In genomic region chr19:10926666-10927065, GRCm38 (mm10) we compare ENCODE assay signal across 14 mouse cellular contexts. TPM values are rescaled to one million over a fixed set of nuclear protein-coding genes. Genes with fewer than 3 reads are reported as not detected.
DNase-seq lines count a peak whose midpoint lies in the region; ATAC-seq lines count a peak whose summit lies in the region.
"Had no signal": no experiment of that assay in that cellular context is flagged by ENCODE, and none has a peak within 500 bp of the region (broad histone marks: within the 10 kb centered on the region; RNA-seq: fewer than 3 reads in every experiment).

No protein-coding gene starts in this region.

- H3K9ac ChIP-seq in heart, embryonic 15.5 days, result no peak overlapping the region
- peak overlapping the region; percentile 11; the same call in 1 of the 2 replicates for H3K9ac ChIP-seq in neural tube, embryonic 11.5 days (ENCODE audit: low read length)
- no peak overlapping the region for H3K9ac ChIP-seq in limb, embryonic 11.5 days (ENCODE audit: low read length)
- no peak overlapping the region for H3K9ac ChIP-seq in liver, embryonic 12.5 days
- H3K9ac ChIP-seq in liver, embryonic 11.5 days (ENCODE audit: low read depth, low read length), result no peak overlapping the region
- H3K9ac ChIP-seq: forebrain, embryonic 13.5 days had no signal

- 32% methylated on average over 4 of the region's 4 CpGs for WGBS in heart, embryonic 15.5 days
- WGBS in neural tube, embryonic 11.5 days, result 35% methylated on average over 4 of the region's 4 CpGs
- 46% methylated on average over 4 of the region's 4 CpGs for WGBS in limb, embryonic 11.5 days
- 57% methylated on average over 4 of the region's 4 CpGs for WGBS in liver, embryonic 12.5 days (ENCODE audit: insufficient replicate concordance)
- WGBS in liver, embryonic 11.5 days, result 61% methylated on average over 4 of the region's 4 CpGs

- H3K4me2 ChIP-seq in heart, embryonic 15.5 days, result no peak overlapping the region
- H3K4me2 ChIP-seq in neural tube, embryonic 11.5 days (ENCODE audit: low read depth), result no peak overlapping the region
- no peak overlapping the region for H3K4me2 ChIP-seq in limb, embryonic 11.5 days (ENCODE audit: low read depth, severe bottlenecking)
- no peak overlapping the region for H3K4me2 ChIP-seq in liver, embryonic 12.5 days
- no peak overlapping the region for H3K4me2 ChIP-seq in liver, embryonic 11.5 days
- H3K4me2 ChIP-seq: forebrain, embryonic 13.5 days had no signal

- peaks cover 14% of the 10 kb centered on the region; the same call in 1 of the 2 replicates for H3K4me1 ChIP-seq in heart, embryonic 15.5 days (replicated peaks)
- peaks cover 5% of the 10 kb centered on the region for H3K4me1 ChIP-seq in neural tube, embryonic 11.5 days (ENCODE audit: control insufficient read depth, insufficient read depth, low read length)
- H3K4me1 ChIP-seq in limb, embryonic 11.5 days (ENCODE audit: control insufficient read depth, insufficient read depth, low read length), result no peaks in the 10 kb centered on the region
- H3K4me1 ChIP-seq in liver, embryonic 12.5 days, result no peaks in the 10 kb centered on the region
- H3K4me1 ChIP-seq in liver, embryonic 11.5 days (replicated peaks; ENCODE audit: control insufficient read depth, insufficient read depth, low read length), result no peaks in the 10 kb centered on the region

- no peak overlapping the region for H3K4me3 ChIP-seq in heart, embryonic 15.5 days
- H3K4me3 ChIP-seq in neural tube, embryonic 11.5 days (ENCODE audit: low read depth, low read length), result no peak overlapping the region
- no peak overlapping the region for H3K4me3 ChIP-seq in limb, embryonic 11.5 days (ENCODE audit: low read depth, low read length)
- no peak overlapping the region for H3K4me3 ChIP-seq in liver, embryonic 12.5 days
- no peak overlapping the region for H3K4me3 ChIP-seq in liver, embryonic 11.5 days (ENCODE audit: low read depth, low read length)
- H3K4me3 ChIP-seq: forebrain, embryonic 13.5 days had no signal

- peak overlapping the region; percentile 56 for H3K27ac ChIP-seq in heart, embryonic 15.5 days
- 0 out of 2 replicates have a peak overlapping the region, but pooled peaks have one; percentile 49 for H3K27ac ChIP-seq in neural tube, embryonic 11.5 days (ENCODE audit: low read depth, low read length)
- H3K27ac ChIP-seq in limb, embryonic 11.5 days (replicated peaks; ENCODE audit: low read depth, low read length), result 0 out of 2 replicates have a peak overlapping the region, but pooled peaks have one; percentile 9
- no peak overlapping the region for H3K27ac ChIP-seq in liver, embryonic 12.5 days
- no peak overlapping the region for H3K27ac ChIP-seq in liver, embryonic 11.5 days (ENCODE audit: low read depth, low read length)
- H3K27ac ChIP-seq: forebrain, embryonic 13.5 days had no signal

- intact Hi-C loops in heart, postnatal 10 days (cut with DNase I), result no loop called here

- peak; percentile 44; the same call in 1 of the 2 replicates for ATAC-seq in heart, embryonic 15.5 days (replicated peaks; ENCODE audit: insufficient number of reproducible peaks, insufficient read depth, low FRiP score, low read depth)
- no peak for ATAC-seq in neural tube, embryonic 11.5 days (ENCODE audit: insufficient read depth, low FRiP score, low TSS enrichment)
- ATAC-seq in limb, embryonic 11.5 days (ENCODE audit: insufficient number of reproducible peaks, low FRiP score, low TSS enrichment, low read depth), result no peak
- ATAC-seq in liver, embryonic 12.5 days, result no peak
- ATAC-seq in liver, embryonic 11.5 days (replicated peaks; ENCODE audit: low FRiP score), result no peak
- ATAC-seq: forebrain, embryonic 13.5 days had no signal

- H3K36me3 ChIP-seq in heart, embryonic 15.5 days, result no peaks in the 10 kb centered on the region
- no peaks in the 10 kb centered on the region for H3K36me3 ChIP-seq in neural tube, embryonic 11.5 days (ENCODE audit: control insufficient read depth, insufficient read depth, low read length)
- H3K36me3 ChIP-seq in limb, embryonic 11.5 days (ENCODE audit: control insufficient read depth, insufficient read depth, low read length), result no peaks in the 10 kb centered on the region
- no peaks in the 10 kb centered on the region for H3K36me3 ChIP-seq in liver, embryonic 12.5 days
- H3K36me3 ChIP-seq in liver, embryonic 11.5 days (ENCODE audit: control insufficient read depth, insufficient read depth, low read length), result no peaks in the 10 kb centered on the region

- no peaks in the 10 kb centered on the region for H3K27me3 ChIP-seq in heart, embryonic 15.5 days
- no peaks in the 10 kb centered on the region for H3K27me3 ChIP-seq in neural tube, embryonic 11.5 days (ENCODE audit: control insufficient read depth, insufficient read depth, low read length)
- H3K27me3 ChIP-seq in limb, embryonic 11.5 days (ENCODE audit: control insufficient read depth, insufficient read depth, low read length), result no peaks in the 10 kb centered on the region
- H3K27me3 ChIP-seq in liver, embryonic 12.5 days (replicated peaks), result no peaks in the 10 kb centered on the region
- no peaks in the 10 kb centered on the region for H3K27me3 ChIP-seq in liver, embryonic 11.5 days (replicated peaks; ENCODE audit: control insufficient read depth, insufficient read depth, low read length)
- H3K27me3 ChIP-seq: forebrain, embryonic 13.5 days had no signal

- H3K9me3 ChIP-seq in heart, embryonic 15.5 days (replicated peaks), result no peaks in the 10 kb centered on the region
- no peaks in the 10 kb centered on the region for H3K9me3 ChIP-seq in neural tube, embryonic 11.5 days (ENCODE audit: control insufficient read depth, low read length)
- H3K9me3 ChIP-seq in limb, embryonic 11.5 days (ENCODE audit: control insufficient read depth, low read length), result no peaks in the 10 kb centered on the region
- H3K9me3 ChIP-seq in liver, embryonic 12.5 days (replicated peaks), result no peaks in the 10 kb centered on the region
- no peaks in the 10 kb centered on the region for H3K9me3 ChIP-seq in liver, embryonic 11.5 days (ENCODE audit: control insufficient read depth, low read length)
- H3K9me3 ChIP-seq: forebrain, embryonic 13.5 days had no signal

- no peak for DNase-seq in heart, postnatal 10 days
- DNase-seq in neural tube, embryonic 11.5 days (ENCODE audit: low spot score), result no peak
- DNase-seq in neural tube, embryonic 10.5 days (ENCODE audit: extremely low spot score, low spot score), result no peak
- no peak for DNase-seq in limb, embryonic 11.5 days (ENCODE audit: low spot score)
- no peak for DNase-seq in right cerebral cortex, postnatal 25 days
- DNase-seq in liver, embryonic 11.5 days (ENCODE audit: low spot score), result no peak
- DNase-seq: liver; lung, postnatal 36 days; right cerebral cortex, postnatal 4 days had no signal

RNA-seq across cellular contexts. Expression of gene Zp1, which starts 6.2 kb away (rescaled TPM):
- polyA plus RNA-seq in heart, embryonic 15.5 days (2015; fragmentation: Nextera tagmentation; extraction: Ambion mirVana), result not detected in 2 replicates
- total RNA-seq in heart, postnatal 10 days (2021), result not detected
- not detected in 2 replicates for polyA plus RNA-seq in neural tube, embryonic 11.5 days (2014; fragmentation: Nextera tagmentation; extraction: Ambion mirVana)
- not detected in 2 replicates for polyA plus RNA-seq in limb, embryonic 11.5 days (2014; fragmentation: Nextera tagmentation; extraction: Ambion mirVana)
- not detected in 2 replicates for polyA plus RNA-seq in liver, embryonic 12.5 days (2016; fragmentation: Nextera tagmentation; extraction: Ambion mirVana)
- polyA plus RNA-seq in liver, embryonic 11.5 days (2014; fragmentation: Nextera tagmentation; extraction: Ambion mirVana), result not detected in 2 replicates
- total RNA-seq: common myeloid progenitor, adult 5-6 weeks had no signal
- polyA plus RNA-seq: forebrain, embryonic 13.5 days; gonadal fat pad, adult 2 months had no signal

RNA-seq across cellular contexts. Expression of gene Ptgdr2, which starts 10.3 kb away (rescaled TPM):
- polyA plus RNA-seq in heart, embryonic 15.5 days (2015; fragmentation: Nextera tagmentation; extraction: Ambion mirVana), result 0.06 and 0.25 TPM in 2 replicates
- under 1 TPM; 0.15 to 0.22 TPM for total RNA-seq in heart, postnatal 10 days (2021)
- polyA plus RNA-seq in neural tube, embryonic 11.5 days (2014; fragmentation: Nextera tagmentation; extraction: Ambion mirVana), result not detected in 2 replicates
- polyA plus RNA-seq in limb, embryonic 11.5 days (2014; fragmentation: Nextera tagmentation; extraction: Ambion mirVana), result not detected in 2 replicates
- polyA plus RNA-seq in liver, embryonic 12.5 days (2016; fragmentation: Nextera tagmentation; extraction: Ambion mirVana), result 0.05 and 0.06 TPM in 2 replicates
- polyA plus RNA-seq in liver, embryonic 11.5 days (2014; fragmentation: Nextera tagmentation; extraction: Ambion mirVana), result not detected in 2 replicates

RNA-seq across cellular contexts. Expression of gene Ccdc86, which starts 22.4 kb away (rescaled TPM):
- polyA plus RNA-seq in heart, embryonic 15.5 days (2015; fragmentation: Nextera tagmentation; extraction: Ambion mirVana), result 15.3 and 17.0 TPM in 2 replicates
- 1 to 10 TPM; 7.5 to 7.9 TPM for total RNA-seq in heart, postnatal 10 days (2021)
- polyA plus RNA-seq in neural tube, embryonic 11.5 days (2014; fragmentation: Nextera tagmentation; extraction: Ambion mirVana), result 23.4 and 24.1 TPM in 2 replicates
- 30.2 and 32.3 TPM in 2 replicates for polyA plus RNA-seq in limb, embryonic 11.5 days (2014; fragmentation: Nextera tagmentation; extraction: Ambion mirVana)
- polyA plus RNA-seq in liver, embryonic 12.5 days (2016; fragmentation: Nextera tagmentation; extraction: Ambion mirVana), result 31.9 and 32.9 TPM in 2 replicates
- 46.0 TPM in 2 replicates for polyA plus RNA-seq in liver, embryonic 11.5 days (2014; fragmentation: Nextera tagmentation; extraction: Ambion mirVana)

RNA-seq across cellular contexts. Expression of gene Prpf19, which starts 31.6 kb away (rescaled TPM):
- polyA plus RNA-seq in heart, embryonic 15.5 days (2015; fragmentation: Nextera tagmentation; extraction: Ambion mirVana), result 29.4 and 31.2 TPM in 2 replicates
- total RNA-seq in heart, postnatal 10 days (2021), result 100 to 1,000 TPM; 211 to 235 TPM
- 47.3 and 56.8 TPM in 2 replicates for polyA plus RNA-seq in neural tube, embryonic 11.5 days (2014; fragmentation: Nextera tagmentation; extraction: Ambion mirVana)
- 55.3 and 59.0 TPM in 2 replicates for polyA plus RNA-seq in limb, embryonic 11.5 days (2014; fragmentation: Nextera tagmentation; extraction: Ambion mirVana)
- 24.1 and 25.6 TPM in 2 replicates for polyA plus RNA-seq in liver, embryonic 12.5 days (2016; fragmentation: Nextera tagmentation; extraction: Ambion mirVana)
- polyA plus RNA-seq in liver, embryonic 11.5 days (2014; fragmentation: Nextera tagmentation; extraction: Ambion mirVana), result 45.7 and 46.8 TPM in 2 replicates

RNA-seq across cellular contexts. Expression of gene Tmem109, which starts 44.9 kb away (rescaled TPM):
- polyA plus RNA-seq in heart, embryonic 15.5 days (2015; fragmentation: Nextera tagmentation; extraction: Ambion mirVana), result 93.2 and 106 TPM in 2 replicates
- total RNA-seq in heart, postnatal 10 days (2021), result 100 to 1,000 TPM in 1 of 2 experiments, 10 to 100 TPM in 1; 95.3 to 104 TPM
- polyA plus RNA-seq in neural tube, embryonic 11.5 days (2014; fragmentation: Nextera tagmentation; extraction: Ambion mirVana), result 49.4 and 49.5 TPM in 2 replicates
- 69.6 and 71.1 TPM in 2 replicates for polyA plus RNA-seq in limb, embryonic 11.5 days (2014; fragmentation: Nextera tagmentation; extraction: Ambion mirVana)
- polyA plus RNA-seq in liver, embryonic 12.5 days (2016; fragmentation: Nextera tagmentation; extraction: Ambion mirVana), result 28.2 and 28.5 TPM in 2 replicates
- polyA plus RNA-seq in liver, embryonic 11.5 days (2014; fragmentation: Nextera tagmentation; extraction: Ambion mirVana), result 42.7 and 45.4 TPM in 2 replicates

Comparison
In these comparisons a context has a peak if more than half of its experiments do, and no peak if none do; other contexts are left out.
1. H3K27ac ChIP-seq: peak in heart, embryonic 15.5 days (single experiment), neural tube, embryonic 11.5 days (single experiment) and limb, embryonic 11.5 days (single experiment); none in liver, embryonic 12.5 days (single experiment) and liver, embryonic 11.5 days (single experiment).